Mouse (Mus musculus): Measurements from ENCODE around the gene Atp13a3.

DNA sequence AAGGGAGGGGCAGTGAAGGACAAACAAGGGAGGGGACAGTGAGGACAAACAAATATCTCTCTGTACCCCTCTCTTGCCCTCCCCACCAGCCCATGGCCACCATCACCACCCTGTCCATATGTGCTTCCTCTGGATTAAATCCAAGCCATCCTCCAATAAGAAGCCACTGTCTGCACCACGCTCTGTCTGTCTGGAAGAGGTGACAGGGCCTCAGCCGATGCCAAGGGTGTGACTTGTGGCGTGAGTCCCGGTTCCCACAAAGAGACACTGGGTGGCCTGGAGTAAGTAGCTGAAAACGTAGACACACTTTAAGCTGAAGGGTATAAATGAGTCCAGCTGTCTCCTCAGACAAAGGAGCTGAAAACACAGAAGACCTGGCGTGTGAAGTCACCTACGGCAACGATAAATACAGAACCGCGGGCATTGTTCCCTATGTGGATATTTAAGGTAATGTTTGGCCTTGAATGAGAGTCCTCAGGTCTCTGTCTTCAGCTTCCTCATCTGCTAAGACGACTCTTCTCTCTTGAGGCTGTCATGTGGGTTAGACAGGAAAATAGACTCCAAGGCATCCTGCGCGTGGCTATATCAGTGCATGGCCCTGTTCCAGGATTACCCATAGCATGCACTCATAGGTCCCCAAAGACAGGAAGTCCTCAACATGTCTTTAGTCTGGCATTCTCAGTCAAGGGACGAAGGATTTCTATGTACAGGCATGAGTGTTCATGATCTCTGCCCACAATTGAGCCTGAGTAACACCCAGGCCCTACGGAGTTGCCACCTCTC lies 130.0 kb downstream of the Atp13a3 start:
- TF ChIP-seq POLR2A (IDR thresholded peaks at IDR 0.05; ENCODE audit: control insufficient read depth, low read depth, low read length) (no peak), CTCF (IDR thresholded peaks at IDR 0.05; ENCODE audit: control insufficient read depth, insufficient read depth, insufficient replicate concordance, low read depth, low read length) (no peak)
